Mouse (Mus musculus): ENCODE results near the gene Cxcl15. TPM values are rescaled to one million over a fixed set of nuclear protein-coding genes. Genes with fewer than 3 reads are reported as not detected.

The Cxcl15 gene
- polyA plus RNA-seq, 1 experiment from 2014 or later: not detected

Small RNA genes within 50 kb of the gene (microRNA-seq; reads per million reads assigned to microRNA genes)
- not detected for gene Gm24322

Other genes starting within 250 kb of the Cxcl15 start
- 0.06 and 0.12 TPM in 2 replicates for gene 5830473C10Rik, start 233.4 kb upstream of the Cxcl15 start, polyA plus RNA-seq (2015; fragmentation: Nextera tagmentation; extraction: Ambion mirVana)
- 3.3 and 4.1 TPM in 2 replicates for gene Rassf6, start 153.9 kb upstream of the Cxcl15 start, polyA plus RNA-seq (2015; fragmentation: Nextera tagmentation; extraction: Ambion mirVana)
- gene Cxcl5, start 35.2 kb upstream of the Cxcl15 start, polyA plus RNA-seq (2015; fragmentation: Nextera tagmentation; extraction: Ambion mirVana): 0.29 and 0.61 TPM in 2 replicates
- gene Ppbp, start 26.0 kb upstream of the Cxcl15 start, polyA plus RNA-seq (2015; fragmentation: Nextera tagmentation; extraction: Ambion mirVana): 0.77 and 0.85 TPM in 2 replicates
- 42.5 and 48.5 TPM in 2 replicates for gene Pf4, start 22.1 kb upstream of the Cxcl15 start, polyA plus RNA-seq (2015; fragmentation: Nextera tagmentation; extraction: Ambion mirVana)
- 0.36 and 0.52 TPM in 2 replicates for gene Cxcl3, start 8.4 kb upstream of the Cxcl15 start, polyA plus RNA-seq (2015; fragmentation: Nextera tagmentation; extraction: Ambion mirVana)
- 0.41 and 0.64 TPM in 2 replicates for gene Cxcl1, start 96.7 kb downstream of the Cxcl15 start, polyA plus RNA-seq (2015; fragmentation: Nextera tagmentation; extraction: Ambion mirVana)
- not detected in 2 replicates for gene Cxcl2, start 109.3 kb downstream of the Cxcl15 start, polyA plus RNA-seq (2015; fragmentation: Nextera tagmentation; extraction: Ambion mirVana)
- 59.4 and 61.8 TPM in 2 replicates for gene Mthfd2l, start 136.6 kb downstream of the Cxcl15 start, polyA plus RNA-seq (2015; fragmentation: Nextera tagmentation; extraction: Ambion mirVana)
- 0.17 TPM in 1 of 2 replicates, not detected in the other for gene Epgn, start 232.9 kb downstream of the Cxcl15 start, polyA plus RNA-seq (2015; fragmentation: Nextera tagmentation; extraction: Ambion mirVana)